Mouse (Mus musculus) CH12.LX (cell line): ENCODE measurements at regions not wholly inside any gene's neighbourhood (a gene's known extent, or its start where the extent isn't known, plus 50 kb on each side); places are given as distances from the start of the nearest gene placed in this dataset.

ENCODE experiments used
- DNase-seq: peaks from one replicate; pipeline ENCODE4 v3.0.0-alpha.2; 2013; ENCODE audit errors: extremely low read depth
- H3K27ac ChIP-seq: 2 replicates; pipeline ENCODE4 v1.5.1; 2012; ENCODE audit warnings: low read depth, mild to moderate bottlenecking, control low read depth, moderate library complexity; ENCODE audit not compliant: insufficient read depth
- H3K27me3 ChIP-seq: replicated peaks from 2 replicates; pipeline ENCODE3; 2012; ENCODE audit warnings: inconsistent platforms
- H3K36me3 ChIP-seq, 2 experiments: replicated peaks in 1 of 2; 2 replicates each; pipeline versions ENCODE3 to v1.6.1; 2012; ENCODE audit warnings: inconsistent platforms in 1 of 2, low read length in 1 of 2, mild to moderate bottlenecking in 1 of 2, mixed read lengths in 1 of 2, moderate library complexity in 1 of 2; ENCODE audit not compliant: control insufficient read depth in 1 of 2, insufficient read depth in 1 of 2
- H3K4me1 ChIP-seq, 2 experiments: 2 replicates each; pipeline ENCODE4 v1.6.1; 2012; ENCODE audit warnings: inconsistent platforms in 1 of 2, moderate library complexity in 1 of 2; ENCODE audit not compliant: insufficient read depth in 2 of 2, control insufficient read depth in 1 of 2
- H3K4me2 ChIP-seq: 2 replicates; pipeline ENCODE4 v1.6.1; 2012; ENCODE audit warnings: low read depth, mild to moderate bottlenecking, control low read depth; ENCODE audit not compliant: poor library complexity, insufficient read depth, severe bottlenecking
- H3K4me3 ChIP-seq, 3 experiments: fragments of 150-350 bp in 1 of 3; sonication (generic) in 1 of 3; replicated peaks in 1 of 3; 2 replicates each; pipeline versions ENCODE3 to v1.5.1; 2011 to 2012; ENCODE audit warnings: low read depth in 2 of 3, low read length in 2 of 3, mild to moderate bottlenecking in 2 of 3, moderate library complexity in 2 of 3, control low read depth in 1 of 3, improper control_type of control experiment in 1 of 3, inconsistent platforms in 1 of 3, mixed read lengths in 1 of 3; ENCODE audit not compliant: poor library complexity in 1 of 3
- H3K79me2 ChIP-seq: replicated peaks from 2 replicates; pipeline ENCODE4 v1.6.1; 2012; ENCODE audit warnings: mild to moderate bottlenecking, moderate library complexity; ENCODE audit not compliant: control insufficient read depth, poor library complexity, insufficient read depth, severe bottlenecking; ENCODE audit errors: extremely low read depth
- H3K9ac ChIP-seq: 2 replicates; pipeline ENCODE4 v1.6.1; 2012; ENCODE audit warnings: low read depth, mild to moderate bottlenecking, control low read depth, moderate library complexity; ENCODE audit not compliant: insufficient read depth
- H3K9me3 ChIP-seq: replicated peaks from 2 replicates; pipeline ENCODE3; 2012; ENCODE audit warnings: low read length, inconsistent platforms, mixed read lengths
- BHLHE40 ChIP-seq: IDR thresholded peaks from 2 replicates; pipeline ENCODE4 v1.6.1; 2011; ENCODE audit warnings: mild to moderate bottlenecking, low read depth, low read length, improper control_type of control experiment
- CHD1 ChIP-seq: IDR thresholded peaks from 2 replicates; pipeline ENCODE4 v1.6.1; 2012; ENCODE audit warnings: low read depth, low read length, improper control_type of control experiment, inconsistent platforms
- CTCF ChIP-seq, 2 experiments: IDR thresholded peaks in 1 of 2; conservative IDR thresholded peaks in 1 of 2; 2 replicates each; pipeline ENCODE4 v1.5.1; 2011 to 2012; ENCODE audit warnings: low read depth in 2 of 2, low read length in 2 of 2, improper control_type of control experiment in 1 of 2, inconsistent platforms in 1 of 2, mild to moderate bottlenecking in 1 of 2, moderate library complexity in 1 of 2
- ELF1 ChIP-seq: IDR thresholded peaks from 2 replicates; pipeline ENCODE4 v1.6.1; 2014; ENCODE audit warnings: low read depth, mild to moderate bottlenecking, inconsistent platforms, low read length, improper control_type of control experiment
- EP300 ChIP-seq: IDR thresholded peaks from 2 replicates; pipeline ENCODE4 v1.6.1; 2011; ENCODE audit warnings: low read length, improper control_type of control experiment
- GABPA ChIP-seq: IDR thresholded peaks from 2 replicates; pipeline ENCODE4 v1.6.1; 2012; ENCODE audit warnings: low read depth, low read length, improper control_type of control experiment, inconsistent platforms; ENCODE audit not compliant: insufficient replicate concordance
- HCFC1 ChIP-seq: IDR thresholded peaks from 2 replicates; pipeline ENCODE4 v1.6.1; 2012; ENCODE audit warnings: low read depth, mild to moderate bottlenecking, inconsistent platforms, low read length, improper control_type of control experiment
- JUN ChIP-seq: IDR thresholded peaks from 2 replicates; pipeline ENCODE4 v1.6.1; 2011; ENCODE audit warnings: low read depth, mild to moderate bottlenecking, low read length, improper control_type of control experiment, moderate library complexity; ENCODE audit not compliant: insufficient read depth
- KAT2A ChIP-seq: IDR thresholded peaks from 2 replicates; pipeline ENCODE4 v1.6.1; 2012; ENCODE audit warnings: low read length, improper control_type of control experiment, inconsistent platforms; ENCODE audit not compliant: insufficient replicate concordance
- MAX ChIP-seq: IDR thresholded peaks from 2 replicates; pipeline ENCODE4 v1.6.1; 2011; ENCODE audit warnings: low read length, improper control_type of control experiment
- MEF2A ChIP-seq: IDR thresholded peaks from 2 replicates; pipeline ENCODE4 v1.6.1; 2014; ENCODE audit warnings: low read depth, mild to moderate bottlenecking, inconsistent platforms, low read length, improper control_type of control experiment, borderline replicate concordance
- MXI1 ChIP-seq: IDR thresholded peaks from 2 replicates; pipeline ENCODE4 v1.6.1; 2011; ENCODE audit warnings: mild to moderate bottlenecking, low read depth, low read length, improper control_type of control experiment
- MYC ChIP-seq: IDR thresholded peaks from 2 replicates; pipeline ENCODE4 v1.6.1; 2011; ENCODE audit warnings: low read depth, mild to moderate bottlenecking, improper control_type of control experiment, low read length
- PAX5 ChIP-seq: IDR thresholded peaks from 2 replicates; pipeline ENCODE4 v1.6.1; 2012; ENCODE audit warnings: low read length, inconsistent platforms, mixed read lengths
- POLR2A ChIP-seq: IDR thresholded peaks from 2 replicates; pipeline ENCODE4 v1.6.1; 2011; ENCODE audit warnings: low read depth, mild to moderate bottlenecking, improper control_type of control experiment, low read length
- POLR2AphosphoS2 ChIP-seq: IDR thresholded peaks from 2 replicates; pipeline ENCODE4 v1.6.1; 2011; ENCODE audit warnings: low read depth, low read length, improper control_type of control experiment
- RCOR1 ChIP-seq: conservative IDR thresholded peaks from 2 replicates; pipeline ENCODE4 v1.6.1; 2012; ENCODE audit warnings: low read depth, mild to moderate bottlenecking, inconsistent platforms, low read length, improper control_type of control experiment
- TCF12 ChIP-seq: IDR thresholded peaks from 2 replicates; pipeline ENCODE4 v1.6.1; 2014; ENCODE audit warnings: low read depth, mild to moderate bottlenecking, inconsistent platforms, low read length, improper control_type of control experiment
- ZC3H11A ChIP-seq: IDR thresholded peaks from 2 replicates; pipeline ENCODE4 v1.6.1; 2012; ENCODE audit warnings: low read depth, mild to moderate bottlenecking, inconsistent platforms, low read length, improper control_type of control experiment
- ZNF384 ChIP-seq: IDR thresholded peaks from 2 replicates; pipeline ENCODE4 v1.6.1; 2012; ENCODE audit warnings: low read depth, low read length, improper control_type of control experiment, inconsistent platforms
- dilution Hi-C: fragments of 300-500 bp; cut with MboI; formaldehyde crosslinking; loops from 2 replicates; pipeline ENCODE4 v1.14.3; 2020; ENCODE audit warnings: low sequenced_read_pairs; ENCODE audit not compliant: extremely low pct_unique_long_range_greater_than_20kb, extremely low pct_ligation_motif_present
- in situ Hi-C: fragments of 300-500 bp; cut with MboI; formaldehyde crosslinking; loops from 3 replicates; pipeline ENCODE4 v1.14.3; 2019; ENCODE audit warnings: low sequenced_read_pairs, low pct_ligation_motif_present, low pct_unique_long_range_greater_than_20kb, mixed read lengths

GRCm38 (mm10) chr6:101021650-101022049, 188.2 kb downstream of the Ppp4r2 start:
- H3K79me2 ChIP-seq = no peaks in the 10 kb centered on the region
- no peak overlapping the region for H3K27ac ChIP-seq
- no peaks in the 10 kb centered on the region for H3K36me3 ChIP-seq
- dilution Hi-C loops = no loop called here
- no peak for DNase-seq
- no peak for TF ChIP-seq ZNF384
- TF ChIP-seq KAT2A = no peak
- TF ChIP-seq POLR2AphosphoS2 = no peak
- no peak for TF ChIP-seq POLR2A
- TF ChIP-seq MYC = no peak
- no peak for TF ChIP-seq BHLHE40
- no peak for TF ChIP-seq TCF12
- no peak for TF ChIP-seq CTCF (conservative IDR thresholded peaks at IDR 0.05 in 1 of 2, IDR thresholded peaks at IDR 0.05 in 1 of 2; ENCODE audit: low read depth in 2 of 2, low read length in 2 of 2)
- TF ChIP-seq HCFC1 = no peak
- no peak for TF ChIP-seq PAX5
- TF ChIP-seq MXI1 = no peak
- no peak for TF ChIP-seq EP300
- no peak for TF ChIP-seq GABPA
- no peak for TF ChIP-seq ELF1
- H3K9me3 ChIP-seq = peaks cover 3% of the 10 kb centered on the region
- H3K27me3 ChIP-seq = peaks cover 35% of the 10 kb centered on the region
- no peak overlapping the region for H3K9ac ChIP-seq
- no peak overlapping the region for H3K4me2 ChIP-seq
- no peak overlapping the region for H3K4me3 ChIP-seq
- no peaks in the 10 kb centered on the region for H3K4me1 ChIP-seq
- in situ Hi-C loops = no loop called here

- Histone ChIP-seq H3K27me3 (peaks cover 55% of the 10 kb centered on the region), H3K4me3 (no peak overlapping the region), H3K36me3 (no peaks in the 10 kb centered on the region), H3K4me2 (no peak overlapping the region), H3K4me1 (no peaks in the 10 kb centered on the region), H3K79me2 (no peaks in the 10 kb centered on the region), H3K9ac (no peak overlapping the region), H3K27ac (no peak overlapping the region), H3K9me3 (peaks cover 3% of the 10 kb centered on the region)
- TF ChIP-seq CHD1 = no peak
- no peak for TF ChIP-seq MAX
- no peak for TF ChIP-seq MEF2A
- TF ChIP-seq RCOR1 = no peak
- no peak for TF ChIP-seq JUN
- no peak for TF ChIP-seq TCF12
- no peak for TF ChIP-seq PAX5
- TF ChIP-seq ZC3H11A = no peak
- no peak for TF ChIP-seq ELF1
- TF ChIP-seq MXI1 = no peak
- dilution Hi-C loops = no loop called here
- in situ Hi-C loops = no loop called here
- no peak for DNase-seq
These were observed 192.4 kb downstream of the Ppp4r2 start for GRCm38 (mm10) chr6:101025816-101026215.
